Mouse (Mus musculus) MEL-GATA-1-ER (cell line): ENCODE measurements around the gene Rab17.

Experiments
- DNase-seq: peaks from one replicate; pipeline ENCODE4 v3.0.0-alpha.2; 2012; ENCODE audit warnings: low read depth; ENCODE audit errors: extremely low read depth

Gene Rab17

DNA sequence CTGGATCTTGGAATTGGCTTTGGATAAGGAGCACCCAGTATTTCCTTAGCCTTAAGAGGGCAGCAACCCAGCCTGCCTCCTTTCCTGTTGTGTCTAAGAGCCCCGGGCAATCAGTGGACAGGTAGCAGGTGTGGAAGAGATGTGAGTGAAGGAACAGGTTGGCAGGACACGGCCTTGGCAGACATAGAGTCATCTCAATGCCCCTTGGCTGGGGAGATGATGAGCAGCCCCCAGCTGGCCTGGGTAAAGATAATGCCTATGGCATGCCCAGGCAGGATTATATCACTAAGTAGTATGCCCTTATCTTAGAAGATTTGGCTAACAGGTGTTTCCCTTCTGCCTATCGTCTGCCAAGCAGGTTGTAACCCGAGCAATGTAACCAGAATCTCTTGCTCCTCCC is 27.7 kb upstream of the Rab17 start:
- no peak for DNase-seq

DNA sequence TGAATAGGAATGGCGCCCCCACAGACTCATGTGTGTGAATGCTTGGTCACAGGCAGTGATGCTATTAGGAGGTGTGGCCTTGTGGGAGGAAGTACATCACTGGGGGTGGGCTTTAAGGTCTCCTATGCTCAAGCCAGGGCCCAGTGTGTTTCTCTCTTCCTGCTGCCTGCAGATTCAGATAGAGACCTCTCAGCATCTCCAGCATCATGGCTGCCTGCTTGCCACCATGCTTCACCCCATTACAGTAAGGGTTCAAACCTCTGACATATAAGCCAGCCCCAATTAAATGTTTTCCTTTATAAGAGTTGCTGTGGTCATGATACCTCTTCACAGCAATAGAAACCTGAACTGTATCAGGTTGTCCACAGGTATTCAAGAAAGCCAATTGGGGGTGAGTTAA is 26.5 kb upstream of the Rab17 start:
- no peak for DNase-seq

DNA sequence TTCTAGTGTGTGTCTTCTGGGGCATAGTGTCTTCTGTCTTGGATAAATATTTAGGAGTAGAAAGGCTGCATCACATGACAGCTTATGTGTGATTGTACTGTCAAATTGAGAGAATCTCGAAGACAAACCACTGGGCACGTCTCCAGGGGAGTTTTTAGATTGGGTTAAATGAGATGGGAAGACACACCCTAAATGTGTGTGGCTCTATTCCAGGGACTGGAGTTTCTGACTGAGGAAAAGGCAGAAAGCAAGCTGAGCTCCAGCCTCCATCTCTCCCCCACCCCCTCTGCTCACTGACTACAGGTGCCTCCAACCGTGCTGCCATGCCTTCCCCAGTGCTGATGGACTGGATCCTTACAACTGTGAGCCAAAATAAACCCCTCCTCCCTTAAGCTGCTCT is 11.9 kb upstream of the Rab17 start:
- DNase-seq: no peak

DNA sequence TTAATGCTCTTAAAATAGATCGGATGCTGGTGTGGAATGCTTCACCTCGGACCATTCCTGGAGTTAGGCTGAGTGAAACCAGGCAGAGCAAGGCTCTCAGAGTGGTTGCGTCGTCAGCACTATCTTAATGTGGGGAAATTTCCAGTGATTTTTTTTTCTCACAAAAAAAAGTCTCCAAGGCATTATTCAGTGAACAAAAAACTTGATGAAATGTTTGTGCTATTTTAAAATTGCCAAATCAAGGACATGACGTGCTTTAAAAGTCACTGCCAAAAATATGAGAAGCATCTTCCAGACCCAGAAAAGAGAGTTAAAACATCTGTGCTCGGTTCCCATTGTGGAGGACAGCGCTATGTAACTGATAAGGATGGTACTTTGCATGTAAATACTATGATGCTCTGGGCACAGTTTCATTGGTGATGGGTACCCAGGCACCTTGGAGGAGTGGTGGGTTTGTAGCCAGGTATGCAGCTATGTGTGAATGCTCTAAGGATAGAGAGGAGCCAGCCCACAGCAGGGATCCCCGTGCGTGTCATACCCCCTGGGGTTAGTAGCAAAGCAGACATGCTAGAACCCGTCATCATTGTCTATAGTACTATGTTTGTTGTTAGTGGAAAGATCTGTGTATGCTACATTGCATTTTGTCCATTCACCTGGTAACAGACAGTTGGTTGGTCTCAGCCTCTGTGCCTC is 11.3 kb upstream of the Rab17 start:
- no peak for DNase-seq

GRCm38 (mm10) chr1:90975960-90976359 is 6.5 kb upstream of the Rab17 start:
- no peak for DNase-seq

- no peak for DNase-seq
Measured at GRCm38 (mm10) chr1:90974906-90975649, 5.6 kb upstream of the Rab17 start.

DNA sequence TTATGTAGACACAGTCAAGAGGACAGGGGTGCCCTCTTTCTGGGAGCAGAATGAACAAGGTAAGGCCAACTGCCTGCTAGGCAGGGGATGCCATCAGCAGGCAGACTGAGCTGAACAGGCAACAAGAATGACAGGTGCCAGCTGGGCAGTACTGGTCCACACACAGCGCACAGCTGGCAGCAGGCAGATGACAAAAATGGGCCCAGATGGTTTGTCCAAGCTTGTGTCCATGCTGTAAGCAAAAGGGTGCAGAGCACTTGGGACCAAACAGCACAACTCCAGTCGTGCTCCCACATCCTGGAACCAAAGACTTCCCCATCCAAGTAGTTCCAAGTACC is 4.1 kb upstream of the Rab17 start:
- no peak for DNase-seq

- peak; percentile 42 for DNase-seq
Measured at GRCm38 (mm10) chr1:90972911-90973573, 3.6 kb upstream of the Rab17 start.

- DNase-seq: no peak
Measured at GRCm38 (mm10) chr1:90969881-90970390, 475 bp upstream of the Rab17 start.

GRCm38 (mm10) chr1:90968649-90969048 is 812 bp downstream of the Rab17 start:
- no peak for DNase-seq

DNA sequence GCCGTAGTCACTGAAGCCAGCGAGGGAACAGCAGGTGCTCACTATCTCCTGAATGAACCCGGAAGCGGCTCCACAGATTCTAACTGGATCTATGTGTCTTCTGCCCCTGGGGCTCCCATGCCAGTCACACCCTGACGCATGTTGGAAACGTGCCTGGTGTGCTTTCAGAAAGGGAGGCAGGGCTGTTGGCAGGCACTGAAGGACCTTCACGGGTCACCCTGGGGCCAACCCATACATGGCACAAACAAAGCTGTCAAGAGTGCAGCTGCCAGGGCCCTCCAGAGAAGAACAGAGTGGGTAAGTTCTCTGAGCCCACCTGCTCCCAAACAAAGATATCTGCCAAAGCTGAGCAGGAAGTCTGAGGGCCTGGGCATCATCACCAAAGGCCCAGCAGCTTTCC is 1.9 kb downstream of the Rab17 start:
- no peak for DNase-seq

DNA sequence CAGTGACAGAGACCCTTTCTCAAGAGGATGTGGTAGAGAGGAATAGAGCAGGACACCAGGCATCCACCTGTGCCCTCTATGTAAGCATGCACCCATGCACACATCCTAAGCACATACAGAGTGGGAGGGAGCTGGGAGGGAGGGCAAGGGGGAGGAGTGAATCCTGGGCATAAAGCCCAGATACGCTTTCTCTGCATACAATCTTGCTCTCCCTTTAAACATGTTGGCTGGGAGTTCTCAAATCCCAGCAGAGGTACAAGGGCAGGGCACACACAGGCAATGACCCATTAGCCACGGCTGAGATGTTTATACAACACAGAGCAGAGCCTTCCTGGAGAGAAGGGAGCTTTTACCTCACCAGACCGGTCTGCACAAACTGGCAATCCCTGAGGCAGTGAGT is 6.5 kb downstream of the Rab17 start:
- DNase-seq: no peak

DNA sequence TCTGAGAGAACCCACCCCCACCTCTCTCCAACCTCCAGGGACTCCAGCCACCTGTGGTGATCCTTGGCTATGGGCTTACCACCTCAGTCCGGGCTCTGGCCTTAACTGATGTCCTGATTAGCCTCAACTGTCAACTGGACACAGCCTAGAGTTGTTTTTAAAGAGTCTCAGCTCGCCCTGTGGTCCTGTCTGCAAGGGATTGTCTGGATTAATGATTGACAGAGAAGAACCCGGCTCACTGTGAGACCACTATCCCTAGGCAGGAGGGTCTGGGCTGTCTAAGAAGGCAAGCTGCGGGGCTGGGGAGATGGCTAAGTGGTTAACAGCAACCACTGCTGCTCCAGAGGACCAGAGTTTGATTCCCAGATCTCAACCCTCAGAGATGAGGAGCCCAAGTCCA is 6.9 kb downstream of the Rab17 start:
- DNase-seq: no peak

GRCm38 (mm10) chr1:90956245-90957096 is 13.0 kb downstream of the Rab17 start:
- no peak for DNase-seq

DNA sequence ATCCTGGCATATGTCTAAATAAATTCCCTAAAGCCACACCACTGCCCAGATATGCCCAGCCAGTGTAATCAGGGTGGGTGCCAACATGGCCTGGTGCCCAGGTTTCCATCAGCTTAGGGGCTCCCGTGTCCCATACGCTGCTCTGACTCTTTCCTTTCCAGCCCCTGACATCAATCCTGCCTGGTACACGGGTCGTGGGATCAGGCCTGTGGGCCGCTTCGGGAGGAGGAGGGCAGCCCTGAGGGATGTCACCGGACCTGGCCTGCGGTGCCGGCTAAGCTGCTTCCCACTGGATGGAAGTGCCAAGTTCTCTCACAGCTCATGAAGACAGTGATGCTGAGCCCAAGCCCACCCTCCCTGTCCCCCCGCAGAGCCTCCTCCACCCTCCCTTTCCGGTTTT is 15.8 kb downstream of the Rab17 start:
- DNase-seq: no peak

DNA sequence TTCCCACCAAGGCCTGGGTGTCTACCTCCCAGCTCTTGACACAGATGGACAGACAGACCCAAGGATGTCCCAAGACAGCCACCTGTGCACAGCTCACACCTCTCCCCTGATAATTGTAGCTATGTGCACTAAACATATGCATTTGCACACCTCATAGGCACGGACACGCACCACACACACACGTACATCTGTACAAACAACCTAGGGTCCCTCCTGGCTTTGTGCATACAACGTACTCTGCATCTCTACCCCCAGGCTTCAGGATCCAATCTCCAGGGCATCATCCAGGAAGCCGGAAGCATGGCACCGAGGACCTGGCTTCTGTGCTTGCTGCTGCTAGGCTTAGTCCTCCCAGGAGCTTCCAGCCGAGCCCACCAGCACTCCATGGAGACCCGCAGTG is 16.7 kb downstream of the Rab17 start, which contains the start of gene Prlh:
Prlh (plus strand) TSS at position 301 of the 400 bp plus-strand sequence.
- DNase-seq: no peak

- DNase-seq: no peak
Measured at GRCm38 (mm10) chr1:90951670-90952069, 17.8 kb downstream of the Rab17 start.

DNA sequence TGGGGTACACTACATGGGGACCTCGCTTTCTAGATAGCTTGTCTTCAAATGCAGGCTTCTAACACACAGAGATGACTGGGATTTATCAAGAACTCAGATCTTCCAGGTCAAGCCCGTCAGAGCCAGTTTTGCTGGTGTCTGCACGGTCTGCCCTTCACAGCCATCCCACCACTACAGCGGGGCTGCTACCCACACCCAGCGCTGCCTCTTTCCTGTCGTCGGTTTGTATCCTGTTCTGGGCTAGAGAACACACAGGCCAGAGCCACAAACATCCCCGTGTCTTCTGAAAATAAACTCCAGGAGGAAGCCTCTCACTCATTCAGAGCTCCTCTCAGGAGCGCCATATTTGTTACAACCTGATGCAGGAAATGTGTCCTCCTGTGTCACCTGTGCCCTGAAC is 20.2 kb downstream of the Rab17 start:
- DNase-seq: no peak

- DNase-seq: no peak
Measured at GRCm38 (mm10) chr1:90947252-90947651, 22.2 kb downstream of the Rab17 start.

DNA sequence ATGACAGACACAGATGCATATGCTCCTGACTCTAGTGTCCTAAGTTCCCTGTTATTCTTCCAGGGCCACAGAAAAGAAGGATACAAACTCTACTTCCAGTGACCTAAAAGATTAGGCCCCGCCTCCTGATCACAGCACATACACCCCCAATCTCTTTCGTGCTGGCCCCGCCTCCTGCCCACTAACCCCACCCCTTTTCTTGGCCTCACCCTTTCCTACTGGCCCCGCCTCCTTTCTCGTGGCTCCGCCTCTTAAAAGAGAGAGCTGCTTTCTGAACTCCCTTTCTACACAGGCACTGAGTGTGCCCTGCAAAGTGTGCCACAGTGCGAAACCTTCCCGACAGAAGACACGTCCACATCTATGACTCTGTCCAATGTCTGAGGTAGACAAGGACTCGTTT is 24.3 kb downstream of the Rab17 start:
- DNase-seq: no peak

DNA sequence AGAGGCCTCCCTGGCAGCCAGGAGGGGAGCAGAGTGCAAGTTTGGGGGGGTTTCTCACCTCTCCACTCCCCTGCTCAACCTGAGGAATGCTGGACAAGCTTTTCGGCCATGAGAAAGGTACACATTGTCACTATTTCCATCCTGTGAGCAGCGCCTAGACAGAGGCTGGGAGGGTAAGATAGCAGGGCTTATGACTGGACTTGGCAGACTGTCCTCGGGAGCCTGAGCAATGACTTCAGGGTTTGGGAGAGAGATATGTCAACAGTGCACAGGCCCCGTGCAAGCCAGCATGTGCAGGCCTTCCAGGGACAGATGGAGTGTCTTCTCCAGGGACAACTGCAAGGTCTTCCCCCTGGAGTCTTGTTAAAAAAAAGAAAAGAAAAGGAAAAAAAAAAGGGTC is 29.5 kb downstream of the Rab17 start:
- no peak for DNase-seq

DNA sequence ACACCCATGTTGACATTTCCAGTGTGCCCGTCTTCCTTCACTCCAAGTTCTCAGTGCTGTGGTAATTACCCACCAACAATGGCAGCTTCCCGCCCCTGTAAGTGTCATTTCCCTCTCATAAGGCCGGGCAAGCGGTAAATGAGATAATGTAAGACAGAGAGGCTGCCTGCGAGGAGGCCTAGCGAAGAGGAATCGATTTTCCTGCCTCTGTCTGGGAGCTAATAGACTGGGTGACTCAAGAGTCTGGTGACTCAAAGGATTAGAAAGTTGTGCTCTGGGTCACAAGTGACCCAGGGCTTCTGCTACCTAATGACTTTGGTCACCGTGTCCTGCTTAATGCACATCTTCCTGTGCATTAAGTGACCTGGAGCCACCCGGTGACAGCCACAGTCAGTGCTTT is 32.5 kb downstream of the Rab17 start:
- DNase-seq: no peak
